Mouse (Mus musculus): ENCODE results near the gene Cyp2d10. TPM values are rescaled to one million over a fixed set of nuclear protein-coding genes. Genes with fewer than 3 reads are reported as not detected.
A peak's percentile ranks its signal among the peaks of the same experiment; 100 is the strongest.
"Not testable (repeated sequence)": the region's sequence is repeated elsewhere in the genome, so short reads cannot be mapped to it uniquely, and the experiment has no call there.

Gene Cyp2d10
- not detected for total RNA-seq (2021)
- long read RNA-seq, experiment 1, result 0 reads
- long read RNA-seq, experiment 2, result 0 reads

- intact Hi-C loops (cut with DNase I), result no loop called here
- no peak for DNase-seq
Observed at GRCm38 (mm10) chr15:82406981-82407380, at the start of gene Cyp2d10. Gene Cyp2d10 (minus strand): TSS chr15:82407195.

GRCm38 (mm10) chr15:82456086-82456790 is 49.2 kb upstream of the Cyp2d10 start:
- intact Hi-C loops (cut with DNase I); DNase-seq: not testable (repeated sequence)

GRCm38 (mm10) chr15:82453501-82453900 is 46.5 kb upstream of the Cyp2d10 start:
- intact Hi-C loops (cut with DNase I); DNase-seq: not testable (repeated sequence)

DNA sequence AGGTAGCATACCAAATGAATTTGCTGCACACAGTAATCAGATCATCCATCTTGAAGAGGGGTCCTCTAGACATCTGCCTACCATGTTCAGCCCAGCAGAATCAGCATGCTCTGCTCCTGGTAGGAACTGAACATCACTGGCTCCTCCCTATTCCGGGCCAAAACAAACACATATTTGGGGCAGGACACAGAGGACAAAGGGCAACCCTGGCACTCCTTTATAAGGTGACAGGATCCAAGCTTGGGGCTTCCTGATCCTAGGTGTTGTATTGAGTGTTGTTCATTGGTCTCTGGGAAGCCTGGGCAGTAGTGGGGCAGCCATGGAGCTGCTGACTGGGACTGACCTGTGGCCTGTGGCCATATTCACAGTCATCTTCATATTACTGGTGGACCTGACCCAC is 45.1 kb upstream of the Cyp2d10 start:
- intact Hi-C loops (cut with DNase I); DNase-seq: not testable (repeated sequence)

DNA sequence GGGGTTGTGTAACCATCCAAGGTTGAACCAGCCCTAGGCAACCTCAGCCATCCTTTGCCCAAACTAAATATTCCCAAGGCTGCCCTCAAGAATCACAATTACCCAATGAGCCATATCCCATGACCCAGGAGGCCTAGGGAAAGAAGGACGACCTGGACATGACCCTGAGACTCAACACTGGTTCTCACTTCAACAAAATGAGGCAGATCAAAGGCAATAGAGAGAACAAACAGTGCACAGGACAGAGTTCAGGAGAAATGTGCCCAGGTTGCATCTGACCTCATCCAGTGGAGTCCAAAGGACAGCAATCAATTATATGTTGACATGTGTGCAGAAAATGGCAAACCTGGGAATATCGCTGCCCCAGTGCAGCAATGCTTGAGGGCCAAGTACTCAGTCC is 43.0 kb upstream of the Cyp2d10 start:
- intact Hi-C loops (cut with DNase I); DNase-seq: not testable (repeated sequence)

GRCm38 (mm10) chr15:82445196-82445595 is 38.2 kb upstream of the Cyp2d10 start:
- no peak for DNase-seq
- intact Hi-C loops (cut with DNase I), result no loop called here

DNA sequence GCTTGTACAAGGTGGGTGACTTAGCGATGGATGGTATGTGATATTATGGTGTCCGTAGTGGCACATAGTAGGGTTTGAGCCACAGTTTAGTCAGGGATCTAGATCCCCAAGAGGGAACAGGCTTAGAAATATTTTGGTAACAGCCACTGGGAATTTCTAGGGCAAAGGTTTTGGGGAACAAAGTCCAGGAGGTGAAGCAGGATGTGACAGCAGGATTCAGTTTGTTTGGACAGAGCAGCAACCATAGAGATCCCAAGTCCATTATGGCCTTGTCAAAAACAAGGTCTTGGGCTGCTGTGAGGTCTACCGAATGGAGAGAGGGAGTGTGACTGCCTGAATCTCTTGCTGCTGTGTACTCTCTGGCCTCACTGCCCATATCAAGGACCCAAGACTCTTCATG is 36.7 kb upstream of the Cyp2d10 start:
- intact Hi-C loops (cut with DNase I), result no loop called here

GRCm38 (mm10) chr15:82437975-82438617 is 31.1 kb upstream of the Cyp2d10 start:
- DNase-seq, result no peak
- intact Hi-C loops (cut with DNase I), result no loop called here

More for the DNA sequence above, 36.7 kb upstream of the Cyp2d10 start:
- no peak for DNase-seq

DNA sequence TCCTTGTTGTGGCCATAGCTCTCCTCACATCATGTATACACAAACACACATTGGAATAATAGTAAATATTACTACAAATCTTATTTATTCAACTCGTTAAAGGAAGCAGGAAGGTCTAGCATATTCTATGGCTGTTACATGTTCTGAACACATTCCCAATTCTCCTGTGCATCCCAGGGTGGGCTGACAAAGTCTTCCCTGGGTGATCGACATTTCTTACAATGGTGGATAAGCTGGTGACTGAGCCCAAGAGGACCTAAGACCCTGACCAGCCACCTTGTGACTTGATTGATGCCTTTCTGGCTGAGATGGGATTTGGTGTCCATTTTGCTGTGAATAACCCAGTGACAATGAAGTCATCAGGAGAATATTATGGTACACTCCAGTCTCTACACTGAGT is 28.6 kb upstream of the Cyp2d10 start:
- no peak for DNase-seq
- intact Hi-C loops (cut with DNase I), result no loop called here

DNA sequence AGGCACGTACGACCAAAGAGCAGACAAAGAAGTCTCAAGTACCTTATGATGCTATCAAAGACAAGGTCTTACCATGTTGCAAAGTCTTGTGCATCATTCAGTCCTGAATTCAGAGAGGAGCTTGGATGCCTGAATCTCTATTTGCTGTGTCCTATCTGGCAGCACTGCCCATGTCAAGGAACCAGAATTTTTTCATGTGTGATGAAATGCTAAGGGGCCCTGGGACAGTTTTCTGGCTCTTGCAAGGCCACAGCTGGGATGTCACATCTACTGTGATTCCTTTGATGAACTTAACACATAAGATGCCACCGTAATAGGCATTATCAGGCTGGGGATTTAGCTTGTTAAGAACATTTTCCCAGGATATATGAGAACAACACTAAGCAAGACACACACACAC is 28.0 kb upstream of the Cyp2d10 start:
- intact Hi-C loops (cut with DNase I), result no loop called here
- DNase-seq, result no peak

DNA sequence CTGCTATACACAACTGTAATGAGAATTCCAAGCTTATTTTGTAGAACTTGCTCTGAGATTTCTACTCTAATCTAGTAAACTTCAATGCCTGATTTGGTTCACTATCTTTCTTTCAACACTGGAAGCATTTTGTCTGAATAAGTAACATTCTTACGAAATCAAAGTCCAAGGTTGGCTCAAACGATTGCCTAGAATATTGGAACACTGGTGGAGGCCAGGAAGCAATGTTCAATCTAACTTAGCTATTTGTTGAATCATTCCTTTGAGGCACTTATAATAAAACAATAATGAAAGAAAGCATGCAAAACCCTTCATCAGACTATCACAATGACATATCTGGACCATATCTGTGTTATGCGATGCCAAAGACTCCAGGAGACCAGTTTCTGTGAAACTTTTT is 27.5 kb upstream of the Cyp2d10 start:
- DNase-seq, result no peak
- intact Hi-C loops (cut with DNase I), result no loop called here

DNA sequence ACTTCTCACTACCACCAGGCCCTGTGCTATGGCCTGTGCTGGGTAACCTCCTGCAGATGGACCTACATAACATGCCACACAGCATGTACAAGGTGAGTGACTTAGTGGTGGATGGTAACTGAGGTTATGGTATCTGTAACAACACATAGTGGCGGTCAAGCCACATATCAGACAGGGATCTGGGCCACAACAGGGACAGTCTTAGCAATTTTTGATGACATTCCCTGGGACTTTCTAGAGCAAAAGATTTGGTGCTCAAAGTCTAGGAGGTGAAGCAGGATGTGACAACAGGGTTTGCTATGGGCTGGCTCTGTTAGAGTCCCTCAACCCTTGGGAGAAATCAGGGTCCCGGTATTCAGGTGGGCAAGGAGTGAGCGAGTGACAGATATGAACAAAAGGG is 26.6 kb upstream of the Cyp2d10 start:
- intact Hi-C loops (cut with DNase I), result no loop called here
- no peak for DNase-seq

DNA sequence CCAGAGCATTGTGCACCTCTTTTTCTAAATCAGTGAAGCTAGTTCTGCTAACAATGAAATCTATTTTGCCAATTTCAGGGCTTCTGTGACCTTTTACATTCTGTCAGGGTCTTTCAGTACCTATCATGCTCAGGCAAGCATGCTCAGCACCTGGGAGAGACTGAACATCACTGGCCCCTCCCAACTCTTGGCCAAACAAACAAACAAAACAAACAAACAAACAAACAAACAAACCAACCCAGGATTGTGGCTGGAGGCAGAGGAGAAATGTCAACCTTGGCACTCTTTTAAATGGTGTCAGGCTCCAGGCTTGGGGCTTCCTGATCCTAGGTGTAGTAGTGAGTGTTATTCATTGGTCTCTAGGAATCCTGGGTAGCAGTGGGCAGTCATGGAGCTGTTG is 26.1 kb upstream of the Cyp2d10 start, which contains the start of gene Cyp2d9:
TSS of gene Cyp2d9 (plus strand) at position 301 of the 400 bp plus-strand sequence.
- intact Hi-C loops (cut with DNase I), result no loop called here
- no peak for DNase-seq

GRCm38 (mm10) chr15:82423471-82423870 is 16.5 kb upstream of the Cyp2d10 start:
- no peak for DNase-seq
- intact Hi-C loops (cut with DNase I), result no loop called here

GRCm38 (mm10) chr15:82422935-82423334 is 15.9 kb upstream of the Cyp2d10 start:
- intact Hi-C loops (cut with DNase I), result no loop called here
- no peak for DNase-seq

GRCm38 (mm10) chr15:82418616-82419015 is 11.6 kb upstream of the Cyp2d10 start:
- intact Hi-C loops (cut with DNase I), result loop anchor here (5.0 kb wide), 1 partner anchor 36 kb away; the partner anchor contains the start of gene Cyp2d22
- DNase-seq, result no peak

- intact Hi-C loops (cut with DNase I), result loop anchor here (1.0 to 5.0 kb wide), 3 partner anchors 35 to 149 kb away; partner anchors contain the start of genes Cyp2d22 and Ndufa6
- peak; percentile 78 to 85 for DNase-seq
Observed at GRCm38 (mm10) chr15:82416797-82417789, 10.1 kb upstream of the Cyp2d10 start.

- DNase-seq, result no peak
- intact Hi-C loops (cut with DNase I), result no loop called here
Observed at GRCm38 (mm10) chr15:82407536-82407935, 541 bp upstream of the Cyp2d10 start.

GRCm38 (mm10) chr15:82404163-82404562 is 2.8 kb downstream of the Cyp2d10 start:
- DNase-seq, result no peak
- intact Hi-C loops (cut with DNase I), result no loop called here

DNA sequence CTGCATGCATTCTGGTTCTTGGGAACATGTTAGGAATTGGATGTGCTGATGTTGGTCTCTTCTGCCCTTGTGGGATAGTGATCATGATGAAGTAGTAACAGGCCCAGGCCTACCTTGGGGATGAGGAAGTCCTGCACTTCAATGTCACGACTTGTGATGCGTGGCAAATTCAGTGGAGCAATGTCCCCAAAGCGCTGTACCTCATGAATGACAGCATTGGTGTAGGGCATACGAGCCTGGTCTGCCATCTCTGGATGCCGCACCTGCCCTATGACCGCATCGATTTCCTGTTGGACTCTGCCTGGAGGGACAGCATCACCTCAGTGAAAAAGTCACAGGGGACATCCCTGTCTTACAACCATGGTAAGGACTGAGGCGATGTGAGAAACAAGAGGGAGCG is 3.4 kb downstream of the Cyp2d10 start:
- DNase-seq, result no peak
- intact Hi-C loops (cut with DNase I), result no loop called here

GRCm38 (mm10) chr15:82402741-82403140 is 4.3 kb downstream of the Cyp2d10 start:
- intact Hi-C loops (cut with DNase I), result no loop called here
- DNase-seq, result no peak
